In genomic region chr13:56600216-56600890, GRCm38 (mm10) we compare ENCODE assay signal across 8 mouse cellular contexts. TPM values are rescaled to one million over a fixed set of nuclear protein-coding genes. Genes with fewer than 3 reads are reported as not detected.
DNase-seq lines count a peak whose midpoint lies in the region; TF ChIP-seq lines count a peak whose summit lies in the region.

No protein-coding gene starts in this region.

- TF ChIP-seq POLR2A in kidney, adult 2 months (IDR thresholded peaks at IDR 0.05; ENCODE audit: low read depth, low read length) = no peak

- no peak for TF ChIP-seq CTCF in kidney, adult 2 months (conservative IDR thresholded peaks at IDR 0.05; ENCODE audit: insufficient read depth, insufficient read length, low read depth, low read length)

- H3K27me3 ChIP-seq in kidney, adult 2 months (replicated peaks; ENCODE audit: control insufficient read depth, insufficient read depth, low read length) = no peaks in the 10 kb centered on the region

- no peaks in the 10 kb centered on the region for H3K36me3 ChIP-seq in kidney, adult 2 months (ENCODE audit: control insufficient read depth, insufficient read depth, low read length)

- WGBS in kidney, adult 2 months = 60% methylated on average over 10 of the region's 10 CpGs

- peaks cover 8% of the 10 kb centered on the region for H3K4me1 ChIP-seq in kidney, adult 2 months (ENCODE audit: control insufficient read depth, insufficient read depth, low read length)

- H3K4me3 ChIP-seq in kidney, adult 2 months (ENCODE audit: insufficient read depth, low read depth, low read length) = no peak overlapping the region

- H3K27ac ChIP-seq in kidney, adult 2 months (ENCODE audit: insufficient read depth, low read depth, low read length) = no peak overlapping the region

- peak; percentile 24 for DNase-seq in cerebellum, adult 11-12 months
- no peak for DNase-seq in cerebellum, adult 9-11 months
- DNase-seq in adipocyte (ENCODE audit: low spot score) = peak; percentile 98
- DNase-seq in gastrocnemius, postnatal 10 days = peak; percentile 79
- DNase-seq in kidney, adult 2 months = peak; percentile 55
- DNase-seq in neural tube, embryonic 10.5 days (ENCODE audit: extremely low spot score, low spot score) = peak; percentile 58
- no peak for DNase-seq in thymus, postnatal 36 days
- no peak for DNase-seq in layer of hippocampus, postnatal 10 days (ENCODE audit: low spot score in 2 of 2)

RNA-seq across cellular contexts. Expression of gene Tgfbi, which starts 9.0 kb away (rescaled TPM):
- total RNA-seq in gastrocnemius, postnatal 10 days (2021) = 10 to 100 TPM; 61.2 to 76.3 TPM
- 18.8 and 20.8 TPM in 2 replicates for polyA plus RNA-seq in kidney, adult 2 months (2012; rRNA removed)
- 1 to 10 TPM; 3.9 to 4.1 TPM for total RNA-seq in layer of hippocampus, postnatal 10 days (2021)

RNA-seq across cellular contexts. Expression of gene Lect2, which starts 52.1 kb away (rescaled TPM):
- total RNA-seq in gastrocnemius, postnatal 10 days (2021) = not detected
- polyA plus RNA-seq in kidney, adult 2 months (2012; rRNA removed) = 0.19 TPM in 2 replicates
- not detected for total RNA-seq in layer of hippocampus, postnatal 10 days (2021)

Comparison
In these comparisons a context has a peak if more than half of its experiments do, and no peak if none do; other contexts are left out.
1. DNase-seq: peak in cerebellum, adult 11-12 months (single experiment), adipocyte (single experiment), gastrocnemius, postnatal 10 days (single experiment), kidney, adult 2 months (single experiment) and neural tube, embryonic 10.5 days (single experiment); none in cerebellum, adult 9-11 months (single experiment), thymus, postnatal 36 days (0 of 2) and layer of hippocampus, postnatal 10 days (0 of 2).
2. RNA of gene Tgfbi, which starts 9.0 kb away (total RNA-seq): 61.2 to 76.3 TPM in gastrocnemius, postnatal 10 days; 3.9 to 4.1 TPM in layer of hippocampus, postnatal 10 days; every median in the first group is over 10 times any median in the second.